Mouse (Mus musculus): Measurements from ENCODE around the gene Clip1. TPM values are rescaled to one million over a fixed set of nuclear protein-coding genes. Genes with fewer than 3 reads are reported as not detected.
A peak's percentile ranks its signal among the peaks of the same experiment; 100 is the strongest.

Clip1 gene
- polyA plus RNA-seq, 1 experiment from 2014 or later = 42.8 TPM

DNA sequence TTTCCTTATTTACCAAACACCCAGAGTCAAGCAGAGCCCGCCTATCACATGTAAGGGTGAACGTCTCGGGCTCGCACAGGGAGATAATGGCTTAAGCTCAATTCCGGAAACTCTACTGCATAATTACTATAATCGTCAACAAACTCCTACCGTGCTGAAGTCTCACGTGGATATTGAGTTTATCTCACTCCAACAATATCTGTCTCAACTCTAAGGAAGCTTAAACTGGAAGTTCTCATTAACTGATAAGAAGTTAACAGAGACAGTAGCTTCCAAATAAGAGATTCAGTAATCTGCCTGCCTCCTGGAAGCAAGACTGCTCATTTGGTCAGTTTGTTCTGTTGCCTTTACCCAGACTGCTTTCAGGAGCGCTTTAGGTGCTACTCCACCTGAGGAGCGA, 53.2 kb downstream of the Clip1 start:
- ATAC-seq (ENCODE audit: low FRiP score) = no peak
- no peak for DNase-seq (ENCODE audit: low spot score, missing footprints)
- 91% methylated on average over 10 of the region's 10 CpGs for WGBS

GRCm38 (mm10) chr5:123626631-123627030, 57.8 kb downstream of the Clip1 start:
- 29% methylated on average over 8 of the region's 8 CpGs for WGBS
- H3K9me3 ChIP-seq (ENCODE audit: control insufficient read depth, low read length) = no peaks in the 10 kb centered on the region
- H3K4me1 ChIP-seq (ENCODE audit: control insufficient read depth, insufficient read depth, low read length) = no peaks in the 10 kb centered on the region
- DNase-seq (ENCODE audit: low spot score, missing footprints) (peak; percentile 89), ATAC-seq (ENCODE audit: low FRiP score) (no peak)
- peaks cover 6% of the 10 kb centered on the region; the same call in 1 of the 2 replicates for H3K36me3 ChIP-seq (ENCODE audit: control insufficient read depth, insufficient read depth, low read length)
- H3K9ac ChIP-seq (ENCODE audit: low read length) = no peak overlapping the region
- no peak overlapping the region for H3K4me2 ChIP-seq
- no peak overlapping the region for H3K27ac ChIP-seq (ENCODE audit: low read depth, low read length)
- H3K27me3 ChIP-seq (ENCODE audit: control insufficient read depth, insufficient read depth, low read length) = no peaks in the 10 kb centered on the region
- no peak overlapping the region for H3K4me3 ChIP-seq (ENCODE audit: low read depth, low read length)

More for the DNA sequence above, 53.2 kb downstream of the Clip1 start:
- no peak overlapping the region for H3K9ac ChIP-seq (ENCODE audit: low read length)
- H3K36me3 ChIP-seq (ENCODE audit: control insufficient read depth, insufficient read depth, low read length) = peaks cover 4% of the 10 kb centered on the region; the same call in 1 of the 2 replicates
- no peaks in the 10 kb centered on the region for H3K9me3 ChIP-seq (ENCODE audit: control insufficient read depth, low read length)
- no peak overlapping the region for H3K27ac ChIP-seq (ENCODE audit: low read depth, low read length)
- H3K4me2 ChIP-seq = no peak overlapping the region
- no peaks in the 10 kb centered on the region for H3K4me1 ChIP-seq (ENCODE audit: control insufficient read depth, insufficient read depth, low read length)
- no peaks in the 10 kb centered on the region for H3K27me3 ChIP-seq (ENCODE audit: control insufficient read depth, insufficient read depth, low read length)
- no peak overlapping the region for H3K4me3 ChIP-seq (ENCODE audit: low read depth, low read length)

DNA sequence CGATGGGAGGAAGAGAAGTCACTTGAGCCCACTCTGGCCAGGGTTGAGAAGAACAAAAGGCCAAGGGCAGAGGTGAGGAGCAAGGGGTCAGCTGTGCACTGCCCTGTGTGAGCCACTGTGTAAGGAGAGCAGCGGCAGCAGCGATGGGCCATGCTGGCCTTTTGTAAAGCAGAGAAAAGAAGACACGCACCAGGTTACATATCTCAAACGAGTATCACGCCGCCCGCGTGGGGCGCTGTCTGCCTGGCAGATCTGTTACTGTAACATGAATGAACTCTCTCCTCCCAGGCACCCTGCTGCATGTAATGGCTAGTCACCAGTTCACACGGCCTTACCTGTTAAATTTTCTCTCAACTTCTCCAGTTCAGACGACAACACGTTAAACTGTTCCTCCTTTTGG, 62.0 kb downstream of the Clip1 start:
- Histone ChIP-seq H3K36me3 (ENCODE audit: control insufficient read depth, insufficient read depth, low read length) (peaks cover 10% of the 10 kb centered on the region; the same call in 1 of the 2 replicates), H3K4me2 (no peak overlapping the region), H3K27ac (ENCODE audit: low read depth, low read length) (no peak overlapping the region), H3K4me1 (ENCODE audit: control insufficient read depth, insufficient read depth, low read length) (no peaks in the 10 kb centered on the region), H3K4me3 (ENCODE audit: low read depth, low read length) (no peak overlapping the region), H3K27me3 (ENCODE audit: control insufficient read depth, insufficient read depth, low read length) (no peaks in the 10 kb centered on the region), H3K9ac (ENCODE audit: low read length) (no peak overlapping the region), H3K9me3 (ENCODE audit: control insufficient read depth, low read length) (no peaks in the 10 kb centered on the region)
- ATAC-seq (ENCODE audit: low FRiP score) = no peak
- no peak for DNase-seq (ENCODE audit: low spot score, missing footprints)
- whole genome bisulfite sequencing = 57% methylated on average over 13 of the region's 13 CpGs

- H3K4me2 ChIP-seq = no peak overlapping the region
- no peak overlapping the region for H3K9ac ChIP-seq (ENCODE audit: low read length)
- H3K9me3 ChIP-seq (ENCODE audit: control insufficient read depth, low read length) = no peaks in the 10 kb centered on the region
- no peak overlapping the region for H3K27ac ChIP-seq (ENCODE audit: low read depth, low read length)
- WGBS = 75% methylated on average over 2 of the region's 2 CpGs
- H3K4me3 ChIP-seq (ENCODE audit: low read depth, low read length) = no peak overlapping the region
- peaks cover 18% of the 10 kb centered on the region for H3K36me3 ChIP-seq (ENCODE audit: control insufficient read depth, insufficient read depth, low read length)
- no peaks in the 10 kb centered on the region for H3K4me1 ChIP-seq (ENCODE audit: control insufficient read depth, insufficient read depth, low read length)
- DNase-seq (ENCODE audit: low spot score, missing footprints) = no peak
- no peaks in the 10 kb centered on the region for H3K27me3 ChIP-seq (ENCODE audit: control insufficient read depth, insufficient read depth, low read length)
- ATAC-seq (ENCODE audit: low FRiP score) = no peak
These were observed 65.9 kb downstream of the Clip1 start for GRCm38 (mm10) chr5:123618558-123618957.

DNA sequence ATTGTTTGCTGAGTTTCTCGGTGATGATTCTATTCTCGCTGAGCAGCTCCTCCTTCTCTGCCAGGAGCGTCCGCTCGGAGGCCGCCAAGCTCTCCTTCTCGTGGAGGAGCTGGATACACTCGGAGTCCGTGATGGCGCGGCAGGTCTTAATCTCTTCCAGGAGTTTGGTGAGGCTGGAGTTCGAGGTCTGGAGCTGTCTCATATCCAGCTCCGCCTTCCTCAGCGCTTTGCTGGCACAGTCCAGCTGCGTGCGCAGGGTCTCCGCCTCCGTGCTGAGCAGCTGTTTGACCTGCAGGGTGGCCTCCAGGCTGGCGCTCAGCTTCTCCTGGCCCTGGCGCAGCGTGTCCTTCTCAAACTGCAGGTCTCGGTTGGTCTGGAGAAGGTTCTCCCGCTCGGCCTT, 70.2 kb downstream of the Clip1 start:
- Histone ChIP-seq H3K4me3 (ENCODE audit: low read depth, low read length) (no peak overlapping the region), H3K27me3 (ENCODE audit: control insufficient read depth, insufficient read depth, low read length) (no peaks in the 10 kb centered on the region), H3K4me1 (ENCODE audit: control insufficient read depth, insufficient read depth, low read length) (no peaks in the 10 kb centered on the region), H3K4me2 (no peak overlapping the region), H3K9me3 (ENCODE audit: control insufficient read depth, low read length) (no peaks in the 10 kb centered on the region), H3K27ac (ENCODE audit: low read depth, low read length) (no peak overlapping the region), H3K36me3 (ENCODE audit: control insufficient read depth, insufficient read depth, low read length) (peaks cover 24% of the 10 kb centered on the region), H3K9ac (ENCODE audit: low read length) (no peak overlapping the region)
- 94% methylated on average over 24 of the region's 24 CpGs for WGBS
- ATAC-seq (ENCODE audit: low FRiP score) (no peak), DNase-seq (ENCODE audit: low spot score, missing footprints) (no peak)

GRCm38 (mm10) chr5:123609843-123610242, 74.6 kb downstream of the Clip1 start:
- ATAC-seq (ENCODE audit: low FRiP score) (no peak), DNase-seq (ENCODE audit: low spot score, missing footprints) (peak; percentile 97)
- Histone ChIP-seq H3K36me3 (ENCODE audit: control insufficient read depth, insufficient read depth, low read length) (peaks cover 11% of the 10 kb centered on the region; the same call in 1 of the 2 replicates), H3K27me3 (ENCODE audit: control insufficient read depth, insufficient read depth, low read length) (no peaks in the 10 kb centered on the region), H3K9ac (ENCODE audit: low read length) (no peak overlapping the region), H3K4me3 (ENCODE audit: low read depth, low read length) (no peak overlapping the region), H3K4me1 (ENCODE audit: control insufficient read depth, insufficient read depth, low read length) (no peaks in the 10 kb centered on the region), H3K9me3 (ENCODE audit: control insufficient read depth, low read length) (no peaks in the 10 kb centered on the region), H3K4me2 (no peak overlapping the region), H3K27ac (ENCODE audit: low read depth, low read length) (no peak overlapping the region)
- 34% methylated on average over 4 of the region's 4 CpGs for WGBS

- Histone ChIP-seq H3K27me3 (ENCODE audit: control insufficient read depth, insufficient read depth, low read length) (no peaks in the 10 kb centered on the region), H3K9ac (ENCODE audit: low read length) (no peak overlapping the region), H3K36me3 (ENCODE audit: control insufficient read depth, insufficient read depth, low read length) (peaks cover 9% of the 10 kb centered on the region; the same call in 1 of the 2 replicates), H3K9me3 (ENCODE audit: control insufficient read depth, low read length) (no peaks in the 10 kb centered on the region), H3K4me1 (ENCODE audit: control insufficient read depth, insufficient read depth, low read length) (no peaks in the 10 kb centered on the region), H3K4me3 (ENCODE audit: low read depth, low read length) (no peak overlapping the region), H3K27ac (ENCODE audit: low read depth, low read length) (no peak overlapping the region), H3K4me2 (no peak overlapping the region)
- DNase-seq (ENCODE audit: low spot score, missing footprints) = no peak
- ATAC-seq (ENCODE audit: low FRiP score) = no peak
- WGBS = 91% methylated on average over 7 of the region's 7 CpGs
These were observed 75.0 kb downstream of the Clip1 start for GRCm38 (mm10) chr5:123609416-123609815.

GRCm38 (mm10) chr5:123607211-123607669, 77.2 kb downstream of the Clip1 start:
- H3K4me1 ChIP-seq (ENCODE audit: control insufficient read depth, insufficient read depth, low read length) = no peaks in the 10 kb centered on the region
- peaks cover 4% of the 10 kb centered on the region; the same call in 1 of the 2 replicates for H3K36me3 ChIP-seq (ENCODE audit: control insufficient read depth, insufficient read depth, low read length)
- ATAC-seq (ENCODE audit: low FRiP score) (no peak), DNase-seq (ENCODE audit: low spot score, missing footprints) (no peak)
- H3K9me3 ChIP-seq (ENCODE audit: control insufficient read depth, low read length) = no peaks in the 10 kb centered on the region
- no peak overlapping the region for H3K4me3 ChIP-seq (ENCODE audit: low read depth, low read length)
- H3K27me3 ChIP-seq (ENCODE audit: control insufficient read depth, insufficient read depth, low read length) = no peaks in the 10 kb centered on the region
- H3K9ac ChIP-seq (ENCODE audit: low read length) = no peak overlapping the region
- H3K4me2 ChIP-seq = no peak overlapping the region
- 79% methylated on average over 3 of the region's 3 CpGs for WGBS
- H3K27ac ChIP-seq (ENCODE audit: low read depth, low read length) = no peak overlapping the region

- no peak overlapping the region for H3K27ac ChIP-seq (ENCODE audit: low read depth, low read length)
- DNase-seq (ENCODE audit: low spot score, missing footprints) (peak; percentile 83), ATAC-seq (ENCODE audit: low FRiP score) (no peak)
- H3K4me2 ChIP-seq = no peak overlapping the region
- H3K9me3 ChIP-seq (ENCODE audit: control insufficient read depth, low read length) = no peaks in the 10 kb centered on the region
- H3K4me1 ChIP-seq (ENCODE audit: control insufficient read depth, insufficient read depth, low read length) = no peaks in the 10 kb centered on the region
- no peak overlapping the region for H3K4me3 ChIP-seq (ENCODE audit: low read depth, low read length)
- H3K27me3 ChIP-seq (ENCODE audit: control insufficient read depth, insufficient read depth, low read length) = no peaks in the 10 kb centered on the region
- whole genome bisulfite sequencing = 51% methylated on average over 11 of the region's 11 CpGs
- H3K9ac ChIP-seq (ENCODE audit: low read length) = no peak overlapping the region
- H3K36me3 ChIP-seq (ENCODE audit: control insufficient read depth, insufficient read depth, low read length) = peaks cover 2% of the 10 kb centered on the region; the same call in 1 of the 2 replicates
These were observed 80.9 kb downstream of the Clip1 start for GRCm38 (mm10) chr5:123603496-123603895.
